Mouse (Mus musculus) thymus, postnatal 0 days (tissue): ENCODE results near the gene Sh2d6. TPM values are rescaled to one million over a fixed set of nuclear protein-coding genes. Genes with fewer than 3 reads are reported as not detected.
A peak's percentile ranks its signal among the peaks of the same experiment; 100 is the strongest.
"Not testable (repeated sequence)": the region's sequence is repeated elsewhere in the genome, so short reads cannot be mapped to it uniquely, and the experiment has no call there.

Experiments used
- DNase-seq: peaks from one replicate; pipeline ENCODE4 v3.0.0-alpha.2; 2015; ENCODE audit warnings: low spot score
- polyA plus RNA-seq: library from polyadenylated mRNA; unstranded; fragments of >200 nt; fragmentation: Nextera tagmentation; extraction: Ambion mirVana; gene quantifications from 2 replicates; pipeline ENCODE4 v1.2.1, GENCODE M21; 2015

Sh2d6 gene
- polyA plus RNA-seq, 1 experiment from 2014 or later: 0.14 TPM

- DNase-seq: no peak
Observed at GRCm38 (mm10) chr6:72537998-72538500, 16.5 kb upstream of the Sh2d6 start.

- DNase-seq: peak; percentile 88
Observed at GRCm38 (mm10) chr6:72535165-72535564, 13.7 kb upstream of the Sh2d6 start.

DNA sequence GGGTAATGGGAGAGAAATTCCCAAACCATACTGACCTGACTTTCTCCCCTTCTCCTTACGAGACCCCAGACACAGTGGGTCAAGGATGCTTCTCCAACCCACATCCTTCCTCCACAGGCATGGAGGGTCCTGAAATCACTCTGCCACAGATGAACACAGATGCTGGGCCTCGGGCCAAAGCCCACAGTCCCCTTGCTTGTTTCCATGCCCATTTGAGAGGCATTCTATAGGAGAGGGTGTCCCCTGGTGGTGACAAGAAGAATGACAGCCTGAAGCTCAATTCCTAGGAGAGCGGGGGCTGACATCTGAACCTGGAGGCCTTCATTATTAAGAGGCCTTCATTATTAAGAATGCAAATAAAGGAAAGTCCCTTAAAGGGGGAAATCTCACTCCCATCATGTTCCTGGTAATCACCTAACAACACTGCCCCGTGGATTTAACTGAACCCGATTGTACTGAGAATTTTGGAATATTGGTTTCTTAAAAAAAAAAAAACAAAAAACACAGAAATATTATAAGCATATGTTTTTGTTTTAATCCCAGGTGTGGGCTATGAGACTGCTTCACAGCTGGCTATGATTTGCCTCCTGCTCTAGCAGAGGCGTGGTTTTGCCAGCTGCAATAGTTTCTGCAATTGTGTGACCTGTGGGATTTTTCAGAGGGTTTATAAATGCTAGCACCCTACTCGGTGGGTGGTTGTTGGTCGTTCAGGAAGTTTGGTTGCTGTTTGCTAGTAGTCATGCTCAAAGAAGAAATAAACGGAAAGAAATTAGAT is 12.7 kb upstream of the Sh2d6 start:
- peak; percentile 70 for DNase-seq

DNA sequence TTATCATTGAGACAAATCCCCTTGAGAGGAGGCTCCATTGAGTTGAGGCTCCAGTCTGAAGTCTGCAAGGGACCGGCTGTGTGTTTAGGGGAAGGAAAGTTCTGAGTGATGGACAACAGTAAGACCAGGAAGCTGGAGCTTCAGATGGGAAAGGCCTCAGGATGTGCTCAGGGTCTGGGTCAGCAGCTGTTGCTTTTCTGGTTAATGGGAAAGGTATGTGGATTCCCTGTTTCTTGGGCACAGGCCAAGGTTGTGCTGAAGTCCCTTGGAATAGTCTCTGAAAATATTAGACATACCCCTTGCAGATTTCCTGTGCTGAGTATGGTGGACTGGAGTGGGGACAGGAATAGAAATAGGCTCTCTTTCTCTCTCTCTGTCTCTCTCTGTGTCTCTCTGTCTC is 12.0 kb upstream of the Sh2d6 start:
- DNase-seq: not testable (repeated sequence)

GRCm38 (mm10) chr6:72532580-72532979 is 11.1 kb upstream of the Sh2d6 start:
- no peak for DNase-seq

- no peak for DNase-seq
Observed at GRCm38 (mm10) chr6:72528410-72529151, 7.1 kb upstream of the Sh2d6 start.

DNA sequence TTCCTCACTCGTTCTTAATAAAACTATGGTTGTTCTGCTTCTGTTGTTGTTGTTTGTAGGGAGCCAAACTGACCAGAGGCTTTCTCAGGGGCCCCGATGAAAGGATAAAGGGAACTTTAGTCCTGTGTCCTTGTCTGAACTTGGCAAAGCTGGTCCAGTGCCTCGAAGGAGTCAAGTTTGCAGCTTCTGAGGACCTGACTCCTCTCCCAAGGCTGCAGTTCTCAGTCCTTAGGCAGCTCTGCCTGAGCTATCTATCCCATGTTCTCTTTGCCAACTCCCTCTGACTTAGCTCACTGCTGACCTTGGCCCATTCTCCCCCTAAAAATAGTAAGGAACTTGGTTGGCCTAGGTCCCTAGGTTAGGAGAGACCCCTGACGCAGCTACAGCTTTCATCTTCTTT is 5.6 kb upstream of the Sh2d6 start:
- DNase-seq: no peak

DNA sequence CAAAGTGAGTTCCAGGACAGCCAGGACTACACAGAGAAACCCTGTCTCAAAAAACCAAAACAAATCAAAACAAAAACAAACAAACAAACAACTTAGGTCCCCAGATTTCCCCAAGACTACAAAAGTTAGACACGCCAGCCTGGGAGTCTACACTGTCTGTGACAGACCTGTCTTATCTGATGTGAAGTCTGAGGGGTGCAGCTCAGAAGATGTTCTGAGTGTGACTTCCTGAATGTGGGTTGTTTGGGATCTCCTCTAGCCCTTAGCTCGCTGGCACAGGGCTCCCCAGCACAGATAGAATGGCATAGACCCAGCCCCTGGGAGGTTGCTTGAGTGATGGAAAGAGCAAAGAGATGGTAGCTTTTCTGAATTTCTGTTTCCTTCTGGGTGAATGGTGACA is 2.7 kb upstream of the Sh2d6 start:
- DNase-seq: no peak

DNA sequence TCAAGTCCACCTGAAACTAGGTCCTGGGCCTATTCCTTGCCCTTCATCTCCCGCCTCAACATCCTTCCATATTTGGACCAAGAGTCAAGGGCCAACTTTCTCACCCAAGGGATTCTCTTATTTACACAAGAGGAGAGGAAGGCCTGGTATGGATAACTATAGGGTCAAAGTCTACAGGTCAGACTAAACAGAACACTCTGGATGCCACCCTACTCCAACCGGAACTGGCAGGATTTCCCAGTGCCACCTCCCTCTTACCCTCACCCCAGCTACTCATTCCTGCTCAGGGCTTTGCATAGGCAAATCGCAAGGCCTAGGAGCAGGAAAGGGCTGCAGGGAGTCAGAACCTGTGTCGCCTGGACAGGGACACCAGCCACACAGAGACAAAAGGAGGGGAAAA is 1.7 kb upstream of the Sh2d6 start:
- no peak for DNase-seq

- DNase-seq: no peak
Observed at GRCm38 (mm10) chr6:72522288-72522687, 781 bp upstream of the Sh2d6 start.

- DNase-seq: no peak
Observed at GRCm38 (mm10) chr6:72520904-72521303, 603 bp downstream of the Sh2d6 start.

DNA sequence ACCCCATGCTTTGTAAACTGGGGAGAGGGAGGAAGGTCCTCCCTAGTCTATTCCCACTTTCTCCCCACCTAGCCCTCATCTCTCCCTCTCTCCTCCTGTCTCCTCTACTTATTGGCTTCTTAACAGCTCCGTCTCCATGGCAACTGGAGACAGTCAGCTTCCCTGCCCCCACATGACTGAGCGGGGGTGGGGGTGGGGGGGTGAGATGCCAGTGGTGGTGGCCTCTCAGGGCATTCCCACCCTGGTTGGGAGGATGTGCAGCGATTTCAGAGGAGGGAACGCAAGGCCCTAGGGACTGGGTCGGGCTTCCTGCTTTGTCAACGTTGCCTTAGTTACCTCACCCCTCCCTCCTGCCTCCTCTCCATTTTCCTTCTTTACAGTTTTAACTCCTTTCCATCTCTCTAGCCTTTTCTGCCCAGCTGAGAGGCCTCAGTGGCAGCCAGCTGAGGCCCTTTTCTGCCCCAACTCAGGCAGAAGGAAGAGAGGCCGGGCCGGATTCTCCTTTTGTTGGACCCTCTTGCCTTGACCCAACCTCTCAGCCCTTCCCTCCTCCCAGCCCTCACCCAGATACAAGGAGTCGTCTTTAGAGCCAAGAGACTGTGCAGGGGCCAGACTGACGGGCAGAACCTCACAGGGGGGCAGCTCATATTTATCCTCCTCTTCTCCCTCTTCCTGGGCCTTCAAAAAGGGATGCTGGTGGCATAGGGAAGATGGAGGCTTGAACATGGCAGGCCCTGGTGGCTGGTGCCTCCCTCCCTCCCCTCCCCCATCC is 1.4 kb downstream of the Sh2d6 start:
- DNase-seq: no peak

DNA sequence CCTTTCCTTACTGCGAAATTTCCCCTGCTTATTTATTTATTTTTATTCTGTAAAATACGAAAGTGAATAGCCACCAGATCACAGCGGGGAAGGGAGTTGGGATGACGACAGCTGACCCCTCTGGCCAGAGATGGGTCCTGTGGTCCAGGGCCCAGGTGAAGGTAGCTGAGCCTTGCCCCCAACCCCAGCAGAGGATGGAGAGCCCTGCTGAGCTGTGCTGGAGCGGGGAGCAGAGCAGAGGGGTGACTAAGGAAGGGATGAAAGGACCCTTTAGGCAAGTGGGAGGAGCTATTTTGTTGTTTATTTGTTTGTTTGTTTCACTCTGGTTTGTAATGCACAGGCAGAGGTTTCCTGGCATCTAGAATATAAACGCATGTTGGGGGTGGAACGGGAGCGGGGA is 2.2 kb downstream of the Sh2d6 start:
- DNase-seq: no peak

GRCm38 (mm10) chr6:72518842-72519241 is 2.7 kb downstream of the Sh2d6 start:
- DNase-seq: no peak

DNA sequence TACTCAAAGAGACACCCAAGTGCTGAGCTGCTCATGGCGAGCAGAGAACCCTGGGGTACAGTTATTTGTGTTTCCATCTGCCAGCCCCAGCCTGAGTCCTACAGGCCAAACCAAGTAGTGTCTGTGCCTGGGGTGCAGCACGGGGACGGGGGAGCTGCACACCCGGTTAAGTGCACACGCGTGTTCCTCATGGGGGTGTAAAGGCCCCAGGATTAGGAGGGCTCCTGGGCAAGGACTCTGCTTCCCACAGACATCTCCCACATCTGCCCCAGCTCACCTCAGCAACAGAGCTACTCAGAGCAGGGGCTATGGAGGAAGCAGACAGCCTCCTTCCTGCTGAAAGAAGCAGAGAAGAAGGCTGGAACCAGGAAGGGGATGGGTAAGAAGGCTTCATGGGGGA is 5.9 kb downstream of the Sh2d6 start:
- DNase-seq: no peak

DNA sequence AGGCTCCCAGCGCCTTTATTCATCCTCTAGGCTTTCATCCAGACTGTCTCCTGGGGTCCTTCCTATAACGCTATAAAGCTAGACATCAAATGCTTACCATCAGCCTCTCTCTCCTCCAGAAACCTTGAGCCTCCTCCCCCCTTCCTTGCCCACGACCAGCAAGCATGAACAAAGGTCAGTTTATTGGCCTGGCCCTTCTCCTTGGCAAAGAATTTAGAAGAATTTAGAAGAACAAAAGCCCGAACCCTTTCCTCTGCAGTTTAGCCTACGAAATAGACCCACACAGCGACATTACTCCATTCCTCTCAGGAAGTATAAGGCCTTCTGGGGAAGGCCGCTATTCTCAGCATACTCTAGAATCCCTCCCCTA is 8.5 kb downstream of the Sh2d6 start:
- no peak for DNase-seq

DNA sequence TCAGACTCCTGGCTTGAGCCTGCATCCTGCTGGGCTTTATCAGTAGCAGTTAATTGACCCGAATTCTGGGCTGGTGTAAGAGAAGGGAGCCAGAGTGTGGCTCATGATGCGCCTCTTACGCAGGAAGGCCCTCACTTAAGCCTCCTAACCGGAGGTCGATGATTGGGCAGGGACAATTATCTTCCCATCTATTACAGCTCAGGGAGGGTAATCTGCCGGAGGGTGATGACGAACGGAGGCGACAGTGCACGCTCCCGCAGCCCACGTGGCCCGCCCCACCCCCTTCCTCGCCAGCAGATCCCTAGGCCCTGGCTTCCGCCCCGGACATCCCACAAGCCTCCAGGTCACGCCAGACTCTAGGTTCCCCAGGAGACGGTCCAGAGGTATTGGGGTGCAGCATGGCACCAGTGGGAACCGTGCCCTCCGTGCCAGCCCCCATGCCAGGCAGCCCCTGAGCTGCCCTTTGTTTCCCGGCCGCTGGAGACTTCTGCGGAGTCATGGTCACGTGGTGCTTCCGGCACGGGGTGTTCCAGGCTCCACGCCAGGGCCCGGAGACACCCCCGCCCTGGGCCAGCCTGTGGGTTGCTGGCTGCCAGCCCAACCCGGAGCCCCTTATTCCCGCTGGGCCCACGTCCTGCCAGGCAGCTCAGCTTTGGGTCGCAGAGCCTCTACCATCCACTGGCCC is 9.0 kb downstream of the Sh2d6 start:
- DNase-seq: peak; percentile 79

GRCm38 (mm10) chr6:72510686-72511421 is 10.7 kb downstream of the Sh2d6 start:
- DNase-seq: no peak

DNA sequence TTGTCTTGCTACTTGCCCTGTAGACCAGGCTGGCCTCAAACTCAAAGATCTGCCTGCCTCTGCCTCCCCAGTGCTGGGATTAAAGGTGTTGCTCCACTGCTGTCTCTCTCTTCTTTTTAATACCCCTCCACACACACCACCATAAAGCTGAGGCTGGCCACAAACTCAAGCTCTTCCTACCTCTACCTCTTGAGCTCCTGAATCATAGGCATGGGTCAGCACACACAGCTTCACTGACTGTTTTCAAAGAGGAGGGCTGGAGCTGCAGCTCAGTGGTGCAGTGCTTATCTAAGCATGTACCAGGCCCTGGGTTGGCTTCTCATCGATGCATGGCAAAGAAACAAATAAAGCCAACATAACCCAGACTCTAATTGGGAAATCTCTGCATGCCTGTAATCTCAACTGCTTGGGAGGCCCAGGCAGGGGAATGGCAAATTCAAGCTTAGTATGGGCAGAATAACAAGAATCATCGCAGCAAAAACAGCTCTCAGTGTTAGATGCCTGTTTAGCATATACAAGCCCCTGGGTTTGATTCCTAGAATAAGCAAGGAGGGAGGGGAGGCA is 11.6 kb downstream of the Sh2d6 start:
- no peak for DNase-seq

DNA sequence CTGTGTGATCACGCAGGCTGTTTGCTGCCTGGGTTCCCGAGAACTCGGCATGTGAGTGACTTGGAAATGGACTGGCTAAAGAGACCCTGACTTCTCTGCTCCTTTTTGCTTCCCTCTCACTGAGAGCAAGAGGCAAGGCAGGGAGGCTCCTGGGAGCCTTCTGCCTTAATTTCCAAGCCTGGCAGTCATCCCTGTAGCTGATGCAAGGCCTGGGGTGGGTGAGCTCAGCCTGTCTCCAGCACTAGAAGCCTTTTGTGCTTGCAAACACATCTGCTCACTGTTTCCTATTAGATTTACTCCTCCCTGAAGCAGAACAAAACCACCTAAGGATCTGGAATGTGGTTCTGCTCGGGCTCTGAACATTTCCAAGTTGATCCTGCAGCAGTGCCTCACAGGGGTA is 12.9 kb downstream of the Sh2d6 start:
- no peak for DNase-seq
